Mouse (Mus musculus) bone marrow macrophage, adult 2 months (primary cell): ENCODE measurements around the gene Pcif1. TPM values are rescaled to one million over a fixed set of nuclear protein-coding genes. Genes with fewer than 3 reads are reported as not detected.

Source experiments
- H3K27ac ChIP-seq: 2 replicates; pipeline ENCODE4 v1.5.1; 2012; ENCODE audit warnings: low read depth, low read length; ENCODE audit not compliant: insufficient read depth
- H3K4me1 ChIP-seq: 2 replicates; pipeline ENCODE4 v1.6.1; 2012; ENCODE audit warnings: low read length; ENCODE audit not compliant: control insufficient read depth, insufficient read depth
- H3K4me3 ChIP-seq: 2 replicates; pipeline ENCODE4 v1.5.1; 2012; ENCODE audit warnings: mild to moderate bottlenecking, low read length, moderate library complexity; ENCODE audit not compliant: insufficient read depth
- CTCF ChIP-seq: IDR thresholded peaks from 2 replicates; pipeline ENCODE4 v1.5.1; 2012; ENCODE audit warnings: low read depth, mild to moderate bottlenecking, low read length, moderate library complexity
- POLR2A ChIP-seq: IDR thresholded peaks from 2 replicates; pipeline ENCODE4 v1.6.1; 2012; ENCODE audit warnings: mild to moderate bottlenecking, low read depth, low read length, borderline replicate concordance
- polyA plus RNA-seq: library from polyadenylated mRNA; stranded (reverse); fragments of >200 nt; gene quantifications from 2 replicates; pipeline ENCODE4 v1.2.4, GENCODE M21; 2012; ENCODE audit not compliant: missing spikeins, insufficient read depth, insufficient read length

Gene Pcif1
- polyA plus RNA-seq, 1 experiment = 27.6 TPM

DNA sequence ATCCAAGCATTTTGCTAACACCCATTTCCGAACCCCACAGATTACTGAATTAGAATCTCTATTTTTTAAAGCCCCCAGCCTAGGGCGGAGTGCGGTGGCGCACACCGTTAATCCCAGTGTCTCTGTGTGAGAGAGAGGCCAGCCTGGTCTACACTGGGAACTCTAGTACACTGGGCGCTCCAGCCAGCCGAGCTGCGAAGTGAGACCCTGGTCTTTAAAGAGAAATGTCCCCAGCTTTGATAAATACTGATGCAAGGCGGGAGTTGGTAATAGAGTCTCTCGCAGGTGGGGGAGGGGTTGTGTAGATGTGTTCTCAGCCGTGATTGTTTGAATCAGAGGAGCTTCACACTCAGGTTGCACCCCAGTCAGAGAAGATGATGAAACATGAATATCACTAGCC, 60.0 kb downstream of the Pcif1 start:
- no peak overlapping the region for H3K4me3 ChIP-seq

GRCm38 (mm10) chr2:164940140-164940830, 61.2 kb downstream of the Pcif1 start, which contains the start of gene Mmp9:
Mmp9 (plus strand) TSS chr2:164940780.
- TF ChIP-seq POLR2A (no peak), CTCF (no peak)
- Histone ChIP-seq H3K4me1 (peaks cover 52% of the 10 kb centered on the region), H3K27ac (no peak within 1 kb of the TSS), H3K4me3 (0 out of 2 replicates have a peak within 1 kb of the TSS, but pooled peaks have one; percentile 5)

More for the DNA sequence above, 60.0 kb downstream of the Pcif1 start:
- H3K27ac ChIP-seq = no peak overlapping the region
- H3K4me1 ChIP-seq = peaks cover 52% of the 10 kb centered on the region
- TF ChIP-seq POLR2A (no peak), CTCF (no peak)

DNA sequence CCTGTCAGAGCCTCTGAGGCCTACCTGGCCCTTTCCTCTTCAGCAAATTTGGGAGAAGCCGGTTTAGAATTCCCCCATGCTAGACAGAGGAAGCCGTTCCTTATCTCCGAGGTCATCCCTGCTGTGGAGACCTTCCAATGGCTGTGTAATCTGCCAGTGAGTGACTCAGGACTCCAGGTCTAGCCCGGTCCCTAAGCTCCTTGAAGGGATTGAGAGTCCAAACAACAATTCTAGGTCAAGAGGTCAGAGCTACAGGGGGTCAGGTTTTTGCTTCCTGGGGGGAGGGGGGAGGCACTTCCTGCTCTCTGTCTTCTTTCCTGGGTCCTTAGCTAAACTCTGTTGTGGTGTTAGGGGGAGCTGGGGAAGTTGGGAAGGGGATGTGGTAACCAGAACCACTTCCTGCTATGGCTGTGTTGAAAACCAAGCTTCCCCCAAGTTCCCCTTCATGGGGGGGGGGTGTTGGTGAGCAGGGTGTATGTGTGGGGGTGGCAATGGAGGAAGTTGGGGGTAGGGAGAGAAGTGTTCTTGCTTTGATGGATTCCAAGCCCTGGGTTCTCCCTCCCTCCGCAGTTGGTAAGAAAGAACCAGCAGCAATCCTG, 63.7 kb downstream of the Pcif1 start:
- Histone ChIP-seq H3K27ac (no peak overlapping the region), H3K4me1 (peaks cover 44% of the 10 kb centered on the region), H3K4me3 (peak overlapping the region; percentile 3; the same call in 1 of the 2 replicates)
- no peak for TF ChIP-seq POLR2A
- no peak for TF ChIP-seq CTCF

Other genes starting within 250 kb of the Pcif1 start
- not detected in 2 replicates for gene Wfdc16, start 240.5 kb upstream of the Pcif1 start, polyA plus RNA-seq
- not detected in 2 replicates for gene Wfdc10, start 223.3 kb upstream of the Pcif1 start, polyA plus RNA-seq
- gene Wfdc9, start 222.7 kb upstream of the Pcif1 start, polyA plus RNA-seq = not detected in 2 replicates
- gene Wfdc11, start 205.2 kb upstream of the Pcif1 start, polyA plus RNA-seq = not detected in 2 replicates
- not detected in 2 replicates for gene Wfdc13, start 194.2 kb upstream of the Pcif1 start, polyA plus RNA-seq
- not detected in 2 replicates for gene Spint4, start 180.8 kb upstream of the Pcif1 start, polyA plus RNA-seq
- gene Spint5, start 164.0 kb upstream of the Pcif1 start, polyA plus RNA-seq = not detected in 2 replicates
- gene Wfdc3, start 133.4 kb upstream of the Pcif1 start, polyA plus RNA-seq = not detected in 2 replicates
- gene Dnttip1, start 133.3 kb upstream of the Pcif1 start, polyA plus RNA-seq = 33.4 and 33.7 TPM in 2 replicates
- gene Ube2c, start 109.4 kb upstream of the Pcif1 start, polyA plus RNA-seq = 93.9 and 99.8 TPM in 2 replicates
- 0.80 TPM in 1 of 2 replicates, not detected in the other for gene Tnnc2, start 99.3 kb upstream of the Pcif1 start, polyA plus RNA-seq
- 14.6 and 20.3 TPM in 2 replicates for gene Snx21, start 93.5 kb upstream of the Pcif1 start, polyA plus RNA-seq
- 26.8 and 27.6 TPM in 2 replicates for gene Acot8, start 74.4 kb upstream of the Pcif1 start, polyA plus RNA-seq
- 5.0 and 7.3 TPM in 2 replicates for gene Zswim3, start 74.2 kb upstream of the Pcif1 start, polyA plus RNA-seq
- 5.7 and 5.8 TPM in 2 replicates for gene Zswim1, start 56.6 kb upstream of the Pcif1 start, polyA plus RNA-seq
- 1.4 TPM in 1 of 2 replicates, not detected in the other for gene Spata25, start 50.8 kb upstream of the Pcif1 start, polyA plus RNA-seq
- 632 and 760 TPM in 2 replicates for gene Ctsa, start 46.4 kb upstream of the Pcif1 start, polyA plus RNA-seq
- 21.0 and 25.4 TPM in 2 replicates for gene Neurl2, start 45.8 kb upstream of the Pcif1 start, polyA plus RNA-seq
- gene Pltp, start 21.6 kb upstream of the Pcif1 start, polyA plus RNA-seq = 1,260 and 1,371 TPM in 2 replicates
- 14.0 and 14.5 TPM in 2 replicates for gene Zfp335, start 32.5 kb downstream of the Pcif1 start, polyA plus RNA-seq
- gene Mmp9, start 61.5 kb downstream of the Pcif1 start, polyA plus RNA-seq = 0.70 and 1.4 TPM in 2 replicates
- gene Slc12a5, start 81.5 kb downstream of the Pcif1 start, polyA plus RNA-seq = not detected in 2 replicates
- gene Ncoa5, start 155.6 kb downstream of the Pcif1 start, polyA plus RNA-seq = 29.5 and 33.0 TPM in 2 replicates
- 20.4 and 29.2 TPM in 2 replicates for gene Cd40, start 176.3 kb downstream of the Pcif1 start, polyA plus RNA-seq
- not detected in 2 replicates for gene 1700025C18Rik, start 211.4 kb downstream of the Pcif1 start, polyA plus RNA-seq